Mouse (Mus musculus) gonadal fat pad, adult 2 months (tissue): ENCODE data around the gene Tmem217. TPM values are rescaled to one million over a fixed set of nuclear protein-coding genes. Genes with fewer than 3 reads are reported as not detected.
"Not testable (repeated sequence)": the region's sequence is repeated elsewhere in the genome, so short reads cannot be mapped to it uniquely, and the experiment has no call there.

Experiments
- DNase-seq: peaks from one replicate; pipeline ENCODE4 v3.0.0-alpha.2; 2012; ENCODE audit warnings: low read depth
- polyA plus RNA-seq: library from polyadenylated mRNA; depleted of rRNA; stranded (reverse); fragments of >200 nt; gene quantifications from 2 replicates; pipeline ENCODE4 v1.2.3, GENCODE M21; 2012

Tmem217 gene
- polyA plus RNA-seq, 1 experiment = 0.81 TPM

DNA sequence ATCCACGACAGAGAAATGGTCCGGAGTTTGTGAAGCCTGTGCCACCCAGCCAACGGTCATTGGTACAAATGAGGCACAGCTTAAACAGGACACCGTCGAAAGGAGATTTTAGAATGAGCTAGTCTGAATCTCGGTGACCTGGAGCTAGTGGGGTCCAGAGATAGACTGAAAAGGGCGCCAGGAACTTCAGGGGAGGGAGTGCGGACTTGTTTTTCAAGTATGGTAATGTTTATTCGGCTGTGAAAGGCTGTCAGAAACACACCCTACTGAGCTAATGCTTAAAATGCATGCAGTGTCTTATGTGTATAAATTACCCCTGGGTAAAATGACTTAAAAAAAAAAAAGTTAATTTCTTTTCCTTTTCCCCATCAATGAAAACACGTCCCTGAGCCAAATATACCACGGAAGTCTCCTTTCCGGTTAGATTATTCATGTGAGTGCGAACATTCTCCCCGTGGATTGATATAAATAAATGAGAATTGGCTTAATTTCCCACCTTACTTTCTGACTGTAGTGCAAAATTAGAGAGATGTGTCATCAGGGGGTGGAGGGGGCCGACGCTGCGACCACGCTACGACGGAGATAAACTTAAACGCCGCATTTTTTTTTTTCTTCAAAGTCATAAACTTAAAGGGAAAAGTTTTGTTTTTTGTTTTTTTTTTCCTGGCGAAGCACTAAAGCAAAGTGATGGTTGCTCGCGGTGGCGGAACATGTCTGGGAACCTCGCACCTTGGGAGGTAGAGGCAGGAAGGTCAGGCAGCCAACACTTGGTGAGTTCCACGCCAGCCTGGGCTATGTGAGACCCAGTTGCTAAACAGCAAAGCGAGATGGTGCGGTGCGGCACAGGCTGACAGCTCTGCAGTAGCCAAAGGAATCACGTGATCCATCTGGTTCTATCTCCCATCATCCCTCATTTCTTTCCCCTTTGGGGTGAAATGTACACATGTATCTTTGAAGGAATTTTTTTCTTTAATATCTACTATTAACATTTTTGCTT lies 49.2 kb downstream of the Tmem217 start:
- DNase-seq = no peak

DNA sequence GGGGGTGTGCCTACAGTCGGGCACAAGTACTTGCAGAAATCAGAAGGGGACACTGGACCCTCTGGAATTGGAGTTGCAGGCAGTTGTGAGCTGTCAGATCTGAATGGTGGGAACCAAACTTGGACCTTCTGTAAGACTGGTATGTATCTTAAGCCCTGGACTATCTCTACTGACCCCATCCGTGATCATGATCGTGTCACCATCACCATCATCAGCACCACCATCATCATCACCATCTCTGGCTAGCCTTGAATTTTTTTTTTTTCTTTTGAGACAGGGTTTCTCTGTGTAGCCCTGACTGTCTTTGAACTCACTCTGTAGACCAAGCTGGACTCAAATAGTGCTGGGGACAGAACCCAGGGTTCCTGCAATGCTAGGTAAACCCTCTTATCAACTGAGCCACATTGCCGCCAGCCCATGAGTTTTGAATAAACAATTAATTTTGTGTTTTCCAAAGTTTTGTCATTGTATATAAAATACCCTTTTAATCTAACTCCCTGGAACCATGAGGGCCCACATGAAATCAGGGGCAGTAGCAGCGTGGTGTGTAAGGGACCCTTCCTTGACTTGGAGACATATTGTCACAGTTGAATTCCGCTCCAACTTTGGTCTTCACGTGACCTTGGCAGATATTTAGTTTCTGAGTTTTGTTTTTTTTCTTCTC lies 50.0 kb downstream of the Tmem217 start:
- no peak for DNase-seq

- no peak for DNase-seq
Observed at GRCm38 (mm10) chr17:29500802-29501469, 51.2 kb downstream of the Tmem217 start.

- no peak for DNase-seq
Observed at GRCm38 (mm10) chr17:29500243-29500740, 51.9 kb downstream of the Tmem217 start.

GRCm38 (mm10) chr17:29499511-29499910 lies 52.7 kb downstream of the Tmem217 start:
- no peak for DNase-seq

DNA sequence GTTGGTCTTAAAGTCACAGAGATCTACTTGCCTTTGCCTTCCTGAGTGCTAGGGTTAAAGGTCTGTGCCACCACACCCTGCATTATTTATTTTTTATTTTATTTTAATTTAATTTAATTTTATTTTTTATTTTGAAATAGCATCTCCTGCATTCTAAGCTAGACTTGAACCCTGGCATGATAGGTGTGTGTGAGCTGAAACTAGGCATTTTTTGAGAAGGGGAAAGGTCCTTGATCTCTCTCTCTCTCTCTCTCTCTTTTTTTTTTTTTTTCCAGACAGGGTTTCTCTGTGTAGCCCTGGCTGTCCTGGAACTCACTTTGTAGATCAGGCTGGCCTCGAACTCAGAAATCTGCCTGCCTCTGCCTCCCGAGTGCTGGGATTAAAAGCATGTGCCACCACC lies 53.2 kb downstream of the Tmem217 start:
- not testable (repeated sequence) for DNase-seq

- DNase-seq = no peak
Observed at GRCm38 (mm10) chr17:29498028-29498427, 54.2 kb downstream of the Tmem217 start.

DNA sequence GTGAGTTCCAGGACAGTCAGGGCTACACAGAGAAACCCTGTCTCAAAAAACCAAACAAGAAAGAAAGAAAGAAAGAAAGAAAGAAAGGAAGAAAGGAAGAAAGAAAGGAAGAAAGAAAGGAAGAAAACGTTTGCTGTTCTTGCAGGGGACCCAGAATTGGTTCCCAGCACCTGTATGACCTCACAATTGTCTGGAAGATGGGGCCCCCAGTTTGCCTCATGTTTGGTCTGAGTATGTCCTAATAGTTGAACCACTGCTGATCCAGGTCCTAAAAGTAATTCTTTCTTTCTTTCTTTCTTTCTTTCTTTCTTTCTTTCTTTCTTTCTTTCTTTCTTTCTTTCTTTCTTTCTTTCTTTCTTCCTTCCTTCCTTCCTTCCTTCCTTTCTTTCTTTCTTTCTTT lies 54.7 kb downstream of the Tmem217 start:
- DNase-seq = not testable (repeated sequence)

DNA sequence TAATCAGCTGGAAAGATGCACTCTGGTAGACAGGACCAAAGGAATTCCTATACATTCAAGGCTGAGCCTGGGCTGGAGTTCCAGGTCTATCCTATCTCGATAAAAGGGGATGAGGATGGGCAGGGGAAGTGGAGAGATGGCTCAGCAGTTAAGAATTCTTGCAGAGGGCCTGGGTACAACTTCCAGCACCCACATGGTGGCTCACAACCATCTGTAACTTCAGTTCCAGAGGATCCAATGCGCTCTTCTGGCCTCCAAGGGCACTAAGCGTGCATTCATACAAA lies 55.2 kb downstream of the Tmem217 start:
- DNase-seq = no peak

DNA sequence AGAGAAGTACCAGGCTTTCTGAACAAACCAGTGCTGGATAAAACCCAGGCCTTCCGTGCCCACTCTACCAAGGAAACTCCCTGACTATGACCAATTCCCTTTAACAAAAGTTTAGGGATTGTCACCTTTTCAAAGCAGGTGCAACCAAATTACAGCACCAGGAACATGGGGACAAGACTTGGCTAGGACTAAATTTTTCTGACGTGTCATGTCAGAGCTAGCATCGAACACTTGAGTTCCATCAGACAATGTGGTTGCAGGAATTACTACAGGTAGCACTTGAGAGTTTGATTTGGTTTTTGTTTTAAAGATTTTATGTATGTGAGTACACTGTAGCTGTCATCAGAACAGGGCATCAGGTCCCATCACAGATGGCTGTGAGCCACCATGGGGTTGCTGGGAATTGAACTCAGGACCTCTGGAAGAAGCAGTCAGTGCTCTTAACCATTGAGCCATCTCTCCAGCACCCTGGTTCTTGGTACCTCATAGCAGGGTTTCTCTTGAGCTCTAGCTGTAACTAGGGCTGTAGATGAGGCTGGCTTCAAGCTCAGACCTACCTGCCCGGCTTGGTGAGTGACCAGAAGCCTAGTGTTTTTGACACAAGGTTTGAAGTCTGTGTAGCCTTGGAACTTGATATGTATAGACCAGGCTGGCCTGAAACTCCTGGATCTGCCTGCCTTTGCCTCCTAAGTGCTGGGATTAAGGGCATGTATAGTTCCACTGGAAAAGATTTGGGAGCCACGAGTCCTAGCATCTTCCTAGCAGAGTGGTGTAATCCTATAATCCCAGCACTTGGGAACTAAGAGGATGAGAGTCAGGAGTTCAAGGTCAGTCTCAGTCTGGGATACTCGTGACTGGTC lies 55.7 kb downstream of the Tmem217 start:
- DNase-seq = no peak

DNA sequence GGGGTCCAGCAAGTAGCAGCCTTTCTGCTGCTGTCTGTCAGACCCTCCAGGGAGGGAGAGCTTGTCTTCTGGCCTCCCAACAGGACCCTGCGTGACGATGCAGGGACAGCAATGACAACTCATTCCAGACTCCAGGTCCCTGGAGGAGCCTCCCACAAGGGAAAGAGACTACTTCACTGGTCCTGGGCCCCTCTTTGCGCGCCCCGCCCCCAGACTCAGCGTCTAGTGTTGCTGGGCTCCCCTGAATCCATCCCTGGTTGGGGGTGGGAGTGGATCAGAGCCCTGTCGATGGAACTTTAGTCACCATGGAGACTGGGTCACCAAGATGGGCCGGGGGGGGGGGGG lies 57.5 kb downstream of the Tmem217 start:
- no peak for DNase-seq

- DNase-seq = no peak
Observed at GRCm38 (mm10) chr17:29494062-29494731, 58.0 kb downstream of the Tmem217 start.

GRCm38 (mm10) chr17:29493461-29493980 lies 58.7 kb downstream of the Tmem217 start:
- DNase-seq = no peak

DNA sequence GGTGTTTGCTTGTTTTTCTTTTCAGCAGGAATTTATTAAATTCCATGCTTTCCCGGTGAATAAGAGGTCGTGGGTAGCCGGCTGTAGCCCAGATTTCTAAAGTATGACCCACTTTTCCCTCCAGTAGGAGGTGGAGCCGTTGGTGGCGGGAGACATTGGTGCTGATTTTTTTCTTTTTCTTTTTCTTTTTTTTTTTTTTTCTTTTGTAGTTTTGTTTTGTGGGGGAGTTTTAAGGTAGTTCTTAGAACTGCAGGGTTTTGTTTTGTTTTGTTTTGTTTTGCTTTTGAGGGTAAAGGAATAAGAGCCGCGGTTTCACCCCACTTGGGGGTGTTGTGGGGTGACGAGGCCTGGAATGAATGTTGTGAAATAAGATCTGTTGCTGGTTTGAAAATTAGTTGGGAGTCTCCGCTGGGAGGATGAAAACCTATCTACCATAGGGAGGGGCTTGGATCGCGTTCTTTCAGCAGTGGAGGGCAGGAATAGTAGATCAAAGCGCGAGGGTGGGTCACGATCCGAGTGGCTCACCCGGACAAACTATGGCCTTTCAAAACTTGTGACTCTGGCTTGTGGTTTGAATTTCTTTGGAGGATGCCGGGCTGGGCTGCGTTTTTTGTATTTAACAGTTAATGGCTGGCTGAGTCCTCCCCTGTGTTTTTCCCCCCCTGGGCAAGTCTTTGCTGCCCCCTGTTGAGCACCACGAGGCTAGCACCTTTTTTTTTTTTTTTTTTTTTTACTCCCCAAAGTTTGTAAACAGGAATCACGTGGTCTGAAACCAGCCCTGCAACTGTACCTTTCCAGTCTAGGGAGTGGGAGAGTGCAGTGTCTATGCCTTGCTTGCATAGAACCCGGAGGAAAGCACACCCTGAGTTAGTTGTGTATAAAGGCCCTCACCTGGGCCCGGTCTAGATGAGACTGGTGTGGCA lies 59.7 kb downstream of the Tmem217 start:
- DNase-seq = no peak

DNA sequence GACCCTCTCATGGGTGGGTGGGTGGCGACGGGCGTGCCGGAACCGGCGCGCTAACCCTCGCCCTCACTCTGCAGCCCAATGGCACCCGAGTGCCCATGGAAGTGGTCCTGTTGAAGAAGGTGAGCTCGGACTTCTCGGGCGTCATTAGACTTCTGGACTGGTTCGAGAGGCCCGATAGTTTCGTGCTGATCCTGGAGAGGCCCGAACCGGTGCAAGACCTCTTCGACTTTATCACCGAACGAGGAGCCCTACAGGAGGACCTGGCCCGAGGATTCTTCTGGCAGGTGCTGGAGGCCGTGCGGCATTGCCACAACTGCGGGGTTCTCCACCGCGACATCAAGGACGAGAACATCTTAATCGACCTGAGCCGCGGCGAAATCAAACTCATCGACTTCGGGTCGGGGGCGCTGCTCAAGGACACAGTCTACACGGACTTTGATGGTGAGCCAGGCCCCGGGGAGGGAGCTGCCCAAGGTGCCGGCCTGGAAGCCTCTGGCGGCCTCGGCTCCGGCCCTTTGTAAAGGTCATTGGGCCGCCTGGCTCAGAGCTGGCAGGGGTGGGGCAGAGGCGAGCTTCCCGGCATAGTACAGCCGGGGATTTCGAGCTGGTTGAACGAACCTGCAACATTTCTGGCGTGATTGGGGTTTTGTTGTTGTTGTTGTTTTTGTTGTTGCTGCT lies 60.5 kb downstream of the Tmem217 start:
- DNase-seq = no peak

GRCm38 (mm10) chr17:29490713-29491581 lies 61.2 kb downstream of the Tmem217 start, which contains the start of gene Pim1:
Pim1 (plus strand) TSS chr17:29490753.
- DNase-seq = no peak

GRCm38 (mm10) chr17:29489971-29490712 lies 62.0 kb downstream of the Tmem217 start:
- no peak for DNase-seq
